Mouse (Mus musculus) ES-Bruce4 (cell line): Measurements from ENCODE around the gene Layn.

Experiments
- CTCF ChIP-seq: IDR thresholded peaks from one replicate; pipeline ENCODE4 v1.8.1; 2011; ENCODE audit warnings: low read depth, low read length
- EP300 ChIP-seq: IDR thresholded peaks from 2 replicates; pipeline ENCODE4 v1.6.1; 2011; ENCODE audit warnings: low read depth, low read length; ENCODE audit not compliant: insufficient read depth
- POLR2A ChIP-seq: IDR thresholded peaks from one replicate; pipeline ENCODE4 v1.8.1; 2011; ENCODE audit warnings: low read length; ENCODE audit not compliant: insufficient read depth

GRCm38 (mm10) chr9:51007726-51008067 lies 69.2 kb downstream of the Layn start:
- TF ChIP-seq CTCF (no peak), POLR2A (no peak), EP300 (no peak)
